Mouse (Mus musculus): ENCODE measurements around the gene Rgs2.

DNA sequence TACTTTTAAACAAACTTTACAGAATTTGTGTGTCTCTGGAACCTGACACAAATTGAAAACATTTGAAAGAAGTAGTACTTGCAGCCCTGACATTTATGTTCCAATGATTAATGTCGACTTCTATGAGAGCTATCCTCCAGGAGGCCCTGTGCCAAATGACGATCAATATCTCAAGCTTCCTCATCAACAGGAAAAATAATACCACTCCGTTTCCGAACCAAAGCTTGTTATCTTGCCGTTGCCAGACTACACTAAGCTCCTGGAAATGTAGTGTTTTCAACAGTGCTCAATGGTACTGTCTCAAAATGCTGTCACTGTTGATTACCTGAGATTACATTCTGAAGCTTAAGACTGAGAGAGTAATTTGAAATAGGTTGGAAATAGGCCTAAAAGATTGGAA is 13.7 kb downstream of the Rgs2 start:
- TF ChIP-seq CTCF (IDR thresholded peaks at IDR 0.05; ENCODE audit: insufficient read depth, low read depth, low read length) (no peak), POLR2A (IDR thresholded peaks at IDR 0.05; ENCODE audit: insufficient read depth, low read depth, low read length) (no peak)
